Mouse (Mus musculus): ENCODE data around the gene Hcrtr1.

DNA sequence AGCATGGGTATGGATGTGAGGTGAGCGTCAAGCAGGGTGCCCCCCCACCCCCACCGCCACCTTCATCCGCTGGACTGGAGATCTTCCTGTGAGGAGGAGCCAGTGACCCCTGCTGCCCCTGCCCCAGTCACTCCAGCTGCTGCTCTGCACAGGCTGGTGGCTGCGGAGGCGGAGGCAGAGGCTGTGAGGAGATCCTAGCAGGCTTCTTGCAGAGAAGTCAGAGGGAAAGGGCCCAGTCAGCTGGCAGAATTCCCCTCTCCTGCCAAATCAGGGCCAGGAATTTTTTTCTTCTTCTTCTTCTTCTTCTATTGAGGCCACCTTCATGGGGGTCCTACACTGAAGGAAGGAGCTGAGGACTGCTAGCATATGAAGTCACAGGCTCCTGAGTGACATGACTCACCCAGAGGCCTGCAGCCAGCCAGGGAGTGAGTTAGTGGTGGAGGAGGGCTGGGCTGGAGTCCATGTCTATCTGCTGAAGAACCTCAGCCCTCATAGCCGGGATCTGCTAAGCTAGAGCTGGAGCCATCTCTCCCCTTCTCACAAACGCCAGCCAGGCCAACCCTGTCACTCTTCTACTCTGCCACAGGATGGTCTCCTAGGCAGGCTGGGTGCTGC, 54.7 kb downstream of the Hcrtr1 start:
- TF ChIP-seq MAFK (IDR thresholded peaks at IDR 0.05; ENCODE audit: insufficient read depth, low read depth, low read length) (no peak), ZNF384 (IDR thresholded peaks at IDR 0.05; ENCODE audit: low read depth, low read length) (no peak), CHD2 (IDR thresholded peaks at IDR 0.05; ENCODE audit: low read depth, low read length) (no peak)
